Mouse (Mus musculus): Measurements from ENCODE around the gene Map4.

- TF ChIP-seq CTCF (conservative IDR thresholded peaks at IDR 0.05 in 1 of 2, IDR thresholded peaks at IDR 0.05 in 1 of 2; ENCODE audit: low read depth in 2 of 2, low read length in 2 of 2) (no peak), ZC3H11A (IDR thresholded peaks at IDR 0.05; ENCODE audit: low read depth, low read length) (no peak), MAFK (IDR thresholded peaks at IDR 0.05; ENCODE audit: insufficient replicate concordance, low read length) (no peak), POLR2A (IDR thresholded peaks at IDR 0.05; ENCODE audit: low read depth, low read length) (no peak), TCF12 (IDR thresholded peaks at IDR 0.05; ENCODE audit: low read depth, low read length) (no peak), USF1 (IDR thresholded peaks at IDR 0.05; ENCODE audit: low read depth, low read length) (no peak), HCFC1 (IDR thresholded peaks at IDR 0.05; ENCODE audit: low read depth, low read length) (no peak), ETS1 (conservative IDR thresholded peaks at IDR 0.05; ENCODE audit: low read depth, low read length) (no peak), POLR2AphosphoS2 (IDR thresholded peaks at IDR 0.05; ENCODE audit: low read depth, low read length) (no peak), SMC3 (IDR thresholded peaks at IDR 0.05; ENCODE audit: low read depth, low read length) (no peak), MEF2A (IDR thresholded peaks at IDR 0.05; ENCODE audit: borderline replicate concordance, low read depth, low read length) (no peak), ZNF384 (IDR thresholded peaks at IDR 0.05; ENCODE audit: low read depth, low read length) (no peak)
Observed at GRCm38 (mm10) chr9:110047857-110048256, 116.6 kb downstream of the Map4 start.

Measured in CH12.LX (cell line).